Mouse (Mus musculus) T-helper 17 cell (primary cell): ENCODE results near the gene Nrgn.

ENCODE experiments used
- in situ Hi-C, 2 experiments: fragments of 300-600 bp; cut with MboI, MseI; formaldehyde crosslinking; loops; 1 replicate in 1 of 2; 2 replicates in 1 of 2; pipeline ENCODE4 v1.15.1; 2025; ENCODE audit warnings: high pct_unique_total_duplicates in 2 of 2

Gene Nrgn

DNA sequence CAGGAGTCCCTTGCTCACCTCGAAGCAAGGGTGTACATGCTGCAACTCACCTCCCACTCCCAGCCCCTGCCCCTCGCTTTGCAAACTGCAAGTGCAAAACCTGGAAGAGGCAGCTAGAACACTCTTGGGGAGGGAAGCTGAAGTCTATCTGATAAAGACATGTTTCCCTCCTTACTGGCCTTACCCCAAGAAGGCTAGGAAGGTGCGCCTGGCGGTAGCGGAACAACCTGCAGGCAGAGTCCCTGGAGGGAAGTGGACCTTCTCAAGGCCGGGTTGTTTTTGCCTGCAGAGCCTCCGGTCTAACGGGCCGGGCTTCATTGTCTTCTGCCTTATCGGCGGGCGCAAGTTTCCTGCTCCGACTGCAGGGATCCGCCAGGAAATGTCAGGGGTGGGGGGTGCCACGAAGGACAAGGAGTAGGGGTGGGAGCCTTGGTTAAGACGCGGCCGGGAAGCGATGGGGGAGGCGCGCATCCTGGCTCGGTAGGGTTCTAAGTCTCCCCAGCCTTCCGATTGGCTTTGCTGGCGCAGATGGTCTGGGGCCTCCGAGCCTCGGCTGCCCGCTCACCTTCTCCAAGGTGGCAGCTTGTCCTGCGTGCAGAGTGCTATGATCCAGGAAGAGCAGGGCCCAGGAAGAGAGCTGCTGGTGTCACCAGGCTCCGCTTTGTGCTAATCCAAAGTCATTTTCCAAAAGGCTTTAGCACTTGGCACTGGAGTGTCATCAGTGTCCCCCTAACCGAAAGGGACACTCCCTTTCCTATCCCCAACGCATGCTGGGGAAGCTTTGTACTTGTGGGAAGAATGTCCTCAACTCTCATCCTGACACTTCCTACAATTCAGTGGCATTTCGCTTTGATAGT lies 22.4 kb downstream of the Nrgn start:
- in situ Hi-C loops, result no loop called here

- in situ Hi-C loops, result loop anchor here in 1 of 2 experiments (10.0 kb wide), 1 partner anchor 824 kb away; no protein-coding TSS in a partner anchor
Measured at GRCm38 (mm10) chr9:37528225-37528970, 24.3 kb downstream of the Nrgn start.

- in situ Hi-C loops, result loop anchor here in 1 of 2 experiments (10.0 kb wide), 1 partner anchor 823 kb away; no protein-coding TSS in a partner anchor
Measured at GRCm38 (mm10) chr9:37527396-37528224, 25.1 kb downstream of the Nrgn start, which contains the start of gene Esam. Gene Esam, plus strand, starts transcription at chr9:37528078.

- in situ Hi-C loops, result loop anchor here in 1 of 2 experiments (10.0 kb wide), 1 partner anchor 822 kb away; no protein-coding TSS in a partner anchor
Measured at GRCm38 (mm10) chr9:37526443-37527395, 26.0 kb downstream of the Nrgn start.

DNA sequence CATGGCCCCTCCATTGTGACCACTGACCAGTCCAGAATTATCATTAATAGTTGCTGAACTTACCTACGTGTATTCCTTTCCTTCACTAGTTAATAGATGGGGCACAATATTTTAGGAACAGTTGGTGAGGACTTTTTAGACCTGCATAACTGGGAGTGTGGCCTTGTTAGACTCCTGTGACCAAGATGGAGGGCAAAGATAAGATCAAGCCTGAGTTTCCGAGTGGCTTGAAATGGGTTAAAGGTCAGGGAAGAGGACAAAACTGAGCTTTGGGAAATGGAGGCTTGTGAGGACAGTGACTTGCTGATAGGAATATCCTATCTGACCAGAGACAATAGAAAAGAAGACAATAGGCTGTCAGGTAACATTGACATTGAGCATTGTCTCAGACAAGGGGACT lies 27.2 kb downstream of the Nrgn start:
- in situ Hi-C loops, result loop anchor here in 1 of 2 experiments (10.0 kb wide), 1 partner anchor 821 kb away; no protein-coding TSS in a partner anchor

DNA sequence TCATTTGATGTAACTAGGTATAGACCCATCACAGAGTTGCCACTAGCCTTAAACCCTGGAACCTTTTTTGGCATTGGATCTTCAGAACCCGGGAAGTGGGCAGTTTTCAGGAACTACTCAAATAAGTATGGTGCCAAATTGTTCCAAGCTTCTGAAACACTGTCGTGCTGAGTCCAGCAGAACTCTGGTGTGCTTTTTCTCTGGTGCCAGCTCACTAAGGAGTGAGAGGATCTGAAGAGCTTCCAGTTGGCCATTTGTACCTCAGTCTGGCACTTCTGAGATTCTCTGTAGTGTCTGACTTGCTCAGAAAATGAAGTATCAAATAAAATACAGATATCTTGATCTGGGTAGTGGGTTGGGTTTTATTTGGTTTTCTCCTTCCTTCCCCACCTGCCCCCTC lies 32.7 kb downstream of the Nrgn start:
- in situ Hi-C loops, result loop anchor here in 1 of 2 experiments (10.0 kb wide), 1 partner anchor 815 kb away; no protein-coding TSS in a partner anchor

DNA sequence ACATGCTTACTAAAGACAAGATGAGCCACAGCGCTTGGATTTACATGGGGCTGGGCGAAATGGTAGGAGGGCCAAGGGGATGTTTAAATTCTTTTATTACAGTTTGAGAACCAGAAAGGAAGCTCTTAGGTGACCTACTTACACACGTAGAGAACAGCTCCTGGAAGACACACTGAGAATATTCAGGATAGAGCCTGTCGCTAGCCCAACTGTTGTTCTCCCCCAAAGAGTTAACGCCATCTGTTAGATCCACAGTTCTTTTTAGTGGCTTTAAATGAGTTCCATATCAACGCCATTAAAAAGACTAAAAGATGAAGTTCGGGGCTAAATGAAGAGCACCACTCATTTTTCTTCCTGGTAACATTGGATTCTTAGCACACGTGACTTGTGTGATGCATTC lies 33.7 kb downstream of the Nrgn start:
- in situ Hi-C loops, result no loop called here

- in situ Hi-C loops, result no loop called here
Measured at GRCm38 (mm10) chr9:37517467-37517866, 35.2 kb downstream of the Nrgn start.

GRCm38 (mm10) chr9:37514456-37514855 lies 38.2 kb downstream of the Nrgn start:
- in situ Hi-C loops, result no loop called here

GRCm38 (mm10) chr9:37512097-37512496 lies 40.6 kb downstream of the Nrgn start:
- in situ Hi-C loops, result no loop called here

DNA sequence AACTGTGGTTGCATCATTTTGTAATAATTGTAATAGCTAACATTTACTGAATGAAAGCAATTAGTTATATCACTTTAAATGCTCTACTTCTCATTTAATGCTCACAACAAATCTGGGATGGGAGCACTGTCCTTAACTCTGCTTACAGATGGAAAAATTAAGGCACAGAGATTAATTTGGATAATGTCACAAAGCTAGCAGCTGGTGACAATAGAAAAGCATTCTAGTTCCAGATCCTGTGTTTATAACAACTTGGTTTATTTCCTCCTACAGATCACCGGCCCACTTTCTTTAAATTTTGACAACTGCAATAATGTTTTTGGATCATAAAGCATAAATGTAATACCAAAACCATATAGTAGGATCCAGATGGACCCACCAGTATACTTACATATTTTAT lies 46.7 kb downstream of the Nrgn start:
- in situ Hi-C loops, result no loop called here

DNA sequence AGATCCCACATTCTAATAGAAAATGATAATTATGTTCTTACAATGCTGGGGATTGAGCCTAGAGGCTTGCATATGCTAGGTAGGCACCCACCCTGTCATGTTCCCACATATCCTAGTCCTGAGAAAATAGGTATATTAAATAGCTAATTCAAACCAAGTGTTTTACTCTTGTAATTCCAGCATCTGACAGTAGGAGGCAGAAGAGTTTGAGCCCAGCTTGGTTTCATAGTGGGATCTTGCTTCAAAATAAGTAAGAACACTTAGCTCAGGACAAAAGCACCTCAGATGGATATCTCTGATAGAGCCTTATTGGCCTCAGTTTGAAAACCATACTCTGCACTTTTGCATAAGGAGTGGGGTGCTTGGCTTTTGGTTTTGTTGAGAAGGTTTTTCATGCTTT lies 48.4 kb downstream of the Nrgn start:
- in situ Hi-C loops, result no loop called here

GRCm38 (mm10) chr9:37501170-37501569 lies 51.5 kb downstream of the Nrgn start:
- in situ Hi-C loops, result no loop called here

- in situ Hi-C loops, result no loop called here
Measured at GRCm38 (mm10) chr9:37500201-37500600, 52.5 kb downstream of the Nrgn start.

DNA sequence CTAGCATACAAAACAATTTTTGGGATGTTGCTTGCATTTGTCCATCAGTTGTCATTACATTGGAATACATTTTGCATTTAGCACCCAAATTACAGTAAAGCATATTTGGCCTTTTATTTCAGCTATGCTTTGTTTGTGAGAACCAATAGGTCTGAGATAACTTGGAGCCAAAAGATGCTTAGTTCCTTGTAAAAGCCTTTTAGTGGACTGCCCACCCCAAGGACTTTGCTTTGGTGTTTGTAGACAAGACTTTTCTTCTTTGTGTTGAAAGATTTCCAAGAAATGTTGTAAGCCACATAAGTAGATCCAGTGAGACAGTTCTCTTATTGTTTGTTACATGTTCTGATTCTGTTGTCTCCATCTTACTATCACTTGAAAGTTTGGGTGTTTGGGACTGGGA lies 56.4 kb downstream of the Nrgn start:
- in situ Hi-C loops, result no loop called here

DNA sequence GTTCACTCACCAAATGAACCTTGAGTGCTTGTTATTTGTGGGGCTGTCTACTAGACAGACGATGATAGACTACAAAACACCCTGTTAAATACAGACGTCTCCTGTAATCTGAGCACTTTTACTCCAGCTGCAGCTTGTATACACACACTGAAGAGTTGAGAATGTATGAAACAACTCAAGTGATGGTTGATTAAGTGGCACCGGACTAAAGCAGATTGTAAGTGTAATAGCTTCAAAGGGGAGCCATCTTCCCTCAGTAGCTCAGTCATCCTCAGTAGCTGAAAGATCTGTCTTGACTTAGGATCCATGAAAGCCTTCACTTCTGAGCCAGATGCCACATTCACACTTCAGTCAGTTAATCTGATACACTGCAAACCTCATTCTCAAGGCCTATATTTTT lies 56.9 kb downstream of the Nrgn start:
- in situ Hi-C loops, result no loop called here
